Comparison of ENCODE assay signal across 14 mouse cellular contexts in genomic region chr15:101082236-101082635, GRCm38 (mm10). TPM values are rescaled to one million over a fixed set of nuclear protein-coding genes. Genes with fewer than 3 reads are reported as not detected.
A peak's percentile ranks its signal among the peaks of the same experiment; 100 is the strongest.
DNase-seq lines count a peak whose midpoint lies in the region.
"Had no signal": no experiment of that assay in that cellular context is flagged by ENCODE, and none has a peak within 500 bp of the region (broad histone marks: within the 10 kb centered on the region; RNA-seq: fewer than 3 reads in every experiment).

No protein-coding gene starts in this region.

- peaks cover 71% of the 10 kb centered on the region for H3K4me1 ChIP-seq in embryonic facial prominence, embryonic 10.5 days

- DNase-seq in lung, adult 18-20 months = peak; percentile 31 to 57
- no peak for DNase-seq in lung, postnatal 25 days (ENCODE audit: low spot score)
- peak; percentile 84 for DNase-seq in NIH3T3 (ENCODE audit: low read depth)
- DNase-seq in embryonic facial prominence, embryonic 10.5 days (ENCODE audit: low spot score) = peak; percentile 79
- peak; percentile 44 for DNase-seq in lung, postnatal 10 days
- DNase-seq in cerebellum, postnatal 10 days = no peak
- DNase-seq in testis, postnatal 10 days (ENCODE audit: low spot score) = no peak
- no peak for DNase-seq in left cerebral cortex, adult 9 months (ENCODE audit: low spot score in 2 of 2)
- DNase-seq: forebrain, postnatal 0 days; retina, postnatal 1 day had no signal

- H3K27ac ChIP-seq in embryonic facial prominence, embryonic 10.5 days (replicated peaks) = peak overlapping the region; percentile 84
- H3K27ac ChIP-seq: heart, embryonic 13.5 days had no signal

- H3K36me3 ChIP-seq in embryonic facial prominence, embryonic 10.5 days (replicated peaks) = no peaks in the 10 kb centered on the region
- H3K36me3 ChIP-seq: G1E; heart, embryonic 13.5 days had no signal

- peak overlapping the region; percentile 28; the same call in 1 of the 2 replicates for H3K4me3 ChIP-seq in embryonic facial prominence, embryonic 10.5 days
- H3K4me3 ChIP-seq: heart, embryonic 13.5 days had no signal

- 0 out of 2 replicates have a peak, but pooled peaks cover 4% of the 10 kb centered on the region for H3K27me3 ChIP-seq in embryonic facial prominence, embryonic 10.5 days (replicated peaks; ENCODE audit: low read depth, poor library complexity, severe bottlenecking)

- H3K9me3 ChIP-seq in embryonic facial prominence, embryonic 10.5 days = no peaks in the 10 kb centered on the region
- H3K9me3 ChIP-seq: heart, embryonic 13.5 days had no signal

- 43% methylated on average over 4 of the region's 4 CpGs for WGBS in embryonic facial prominence, embryonic 10.5 days

RNA-seq across cellular contexts. Expression of gene Fignl2, which starts 3.9 kb away (rescaled TPM):
- 1.2 and 1.7 TPM in 2 replicates for polyA plus RNA-seq in embryonic facial prominence, embryonic 10.5 days (2016; fragmentation: Nextera tagmentation; extraction: Ambion mirVana)
- polyA plus RNA-seq: G1E had no signal

RNA-seq across cellular contexts. Expression of gene Ankrd33, which starts 33.3 kb away (rescaled TPM):
- 0.10 TPM in 1 of 2 replicates, not detected in the other for polyA plus RNA-seq in embryonic facial prominence, embryonic 10.5 days (2016; fragmentation: Nextera tagmentation; extraction: Ambion mirVana)
- polyA plus RNA-seq: forebrain, postnatal 0 days; G1E; heart, embryonic 13.5 days; liver, embryonic 16.5 days; testis, adult 2 months had no signal

RNA-seq across cellular contexts. Expression of gene Gm47841, which starts 35.0 kb away (rescaled TPM):
- not detected in 2 replicates for polyA plus RNA-seq in embryonic facial prominence, embryonic 10.5 days (2016; fragmentation: Nextera tagmentation; extraction: Ambion mirVana)
- polyA plus RNA-seq: forebrain, postnatal 0 days; G1E; heart, embryonic 13.5 days; liver, embryonic 16.5 days had no signal

RNA-seq across cellular contexts. Expression of gene Acvrl1, which starts 46.1 kb away (rescaled TPM):
- 10.3 and 10.6 TPM in 2 replicates for polyA plus RNA-seq in embryonic facial prominence, embryonic 10.5 days (2016; fragmentation: Nextera tagmentation; extraction: Ambion mirVana)

Comparison
In these comparisons a context has a peak if more than half of its experiments do, and no peak if none do; other contexts are left out.
1. DNase-seq: peak in lung, adult 18-20 months (2 of 2), NIH3T3 (single experiment), embryonic facial prominence, embryonic 10.5 days (single experiment) and lung, postnatal 10 days (single experiment); none in lung, postnatal 25 days (single experiment), cerebellum, postnatal 10 days (0 of 2), testis, postnatal 10 days (single experiment) and left cerebral cortex, adult 9 months (0 of 2).